Mouse (Mus musculus) stomach, postnatal 0 days (tissue): ENCODE results near the gene Polr2h.

Experiments used
- CTCF ChIP-seq: IDR thresholded peaks from 2 replicates; pipeline ENCODE4 v1.5.1; 2016; ENCODE audit warnings: antibody characterized with exemption, low read depth, mild to moderate bottlenecking, moderate library complexity
- EP300 ChIP-seq: optimal IDR thresholded peaks from 2 replicates; pipeline ENCODE3; 2016; ENCODE audit warnings: antibody characterized with exemption

GRCm38 (mm10) chr16:20692241-20692965 is 25.1 kb upstream of the Polr2h start:
- TF ChIP-seq CTCF, result no peak
- TF ChIP-seq EP300, result no peak
